Mouse (Mus musculus) small intestine, adult 2 months (tissue): Measurements from ENCODE around the gene Atp5f1. TPM values are rescaled to one million over a fixed set of nuclear protein-coding genes. Genes with fewer than 3 reads are reported as not detected.
"Not testable (repeated sequence)": the region's sequence is repeated elsewhere in the genome, so short reads cannot be mapped to it uniquely, and the experiment has no call there.

Source experiments
- H3K27ac ChIP-seq: fragments of 200-500 bp; 2 replicates; pipeline ENCODE4 v1.5.1; 2012; ENCODE audit warnings: low read depth, low read length, control low read depth, inconsistent platforms; ENCODE audit not compliant: insufficient read depth
- H3K27me3 ChIP-seq: fragments of 200-500 bp; 2 replicates; pipeline ENCODE4 v1.6.1; 2012; ENCODE audit warnings: mild to moderate bottlenecking, moderate library complexity, low read length, inconsistent platforms; ENCODE audit not compliant: control insufficient read depth, insufficient read depth
- H3K36me3 ChIP-seq: fragments of 200-500 bp; 2 replicates; pipeline ENCODE4 v1.6.1; 2012; ENCODE audit warnings: mild to moderate bottlenecking, low read length, control low read depth, inconsistent platforms; ENCODE audit not compliant: control insufficient read depth, insufficient read depth
- H3K4me1 ChIP-seq: fragments of 200-500 bp; 2 replicates; pipeline ENCODE4 v1.6.1; 2012; ENCODE audit warnings: low read length, inconsistent platforms, mixed read lengths; ENCODE audit not compliant: control insufficient read depth, insufficient read depth, insufficient read length
- H3K4me3 ChIP-seq: fragments of 200-500 bp; 2 replicates; pipeline ENCODE4 v1.5.1; 2012; ENCODE audit warnings: low read depth, mild to moderate bottlenecking, control low read depth, inconsistent platforms, low read length, moderate library complexity
- CTCF ChIP-seq: fragments of 200-500 bp; IDR thresholded peaks from 2 replicates; pipeline ENCODE4 v1.5.1; 2012; ENCODE audit warnings: low read depth, mild to moderate bottlenecking, control low read depth, inconsistent platforms, low read length, moderate library complexity, mixed read lengths; ENCODE audit not compliant: insufficient replicate concordance, insufficient read length; ENCODE audit errors: extremely low read depth
- POLR2A ChIP-seq: fragments of 200-500 bp; IDR thresholded peaks from 2 replicates; pipeline ENCODE4 v1.6.1; 2012; ENCODE audit warnings: low read depth, mild to moderate bottlenecking, control low read depth, inconsistent platforms, low read length, moderate library complexity
- WGBS: fragments of 180-500 bp; shearing (Covaris S2); methylation state at CpG from one replicate; pipeline ENCODE4 v1.1.7; 2018; 5-methylcytosine and 5-hydroxymethylcytosine counted together
- polyA plus RNA-seq: library from polyadenylated mRNA; depleted of rRNA; stranded (reverse); fragments of >200 nt; gene quantifications from 2 replicates; pipeline ENCODE4 v1.2.3, GENCODE M21; 2012; rRNA removed

Gene Atp5f1
- 72.1 and 125 TPM in 2 replicates for polyA plus RNA-seq

- H3K36me3 ChIP-seq = peaks cover 17% of the 10 kb centered on the region
- peak within 1 kb of the TSS; percentile 95 for H3K27ac ChIP-seq
- H3K4me1 ChIP-seq = peaks cover 7% of the 10 kb centered on the region; the same call in 1 of the 2 replicates
- H3K4me3 ChIP-seq = peak within 1 kb of the TSS; percentile 89
- WGBS = 4% methylated on average over 6 of the region's 6 CpGs
- H3K27me3 ChIP-seq = no peaks in the 10 kb centered on the region
- TF ChIP-seq POLR2A (no peak), CTCF (no peak)
Observed at GRCm38 (mm10) chr3:105959999-105960398, at the start of gene Atp5f1. Atp5f1 (minus strand) TSS chr3:105960099.

GRCm38 (mm10) chr3:106003360-106003759 is 43.5 kb upstream of the Atp5f1 start:
- not testable (repeated sequence) for H3K4me3 ChIP-seq, H3K27ac ChIP-seq

GRCm38 (mm10) chr3:106001416-106002370 is 41.8 kb upstream of the Atp5f1 start:
- 13% methylated on average over 17 of the region's 17 CpGs for WGBS
- Histone ChIP-seq H3K36me3 (no peaks in the 10 kb centered on the region), H3K27ac (no peak overlapping the region), H3K27me3 (no peaks in the 10 kb centered on the region), H3K4me3 (0 out of 2 replicates have a peak overlapping the region, but pooled peaks have one; percentile 0), H3K4me1 (peaks cover 2% of the 10 kb centered on the region; the same call in 1 of the 2 replicates)
- TF ChIP-seq POLR2A = no peak
- no peak for TF ChIP-seq CTCF

More at GRCm38 (mm10) chr3:106003360-106003759, 43.5 kb upstream of the Atp5f1 start:
- H3K36me3 ChIP-seq, H3K4me1 ChIP-seq, H3K27me3 ChIP-seq: not testable (repeated sequence)
- 55% methylated on average over 10 of the region's 10 CpGs for WGBS

GRCm38 (mm10) chr3:106000707-106001375 is 40.9 kb upstream of the Atp5f1 start:
- Histone ChIP-seq H3K4me3 (0 out of 2 replicates have a peak overlapping the region, but pooled peaks have one; percentile 0), H3K4me1 (peaks cover 2% of the 10 kb centered on the region; the same call in 1 of the 2 replicates), H3K27ac (no peak overlapping the region), H3K27me3 (no peaks in the 10 kb centered on the region), H3K36me3 (no peaks in the 10 kb centered on the region)
- no peak for TF ChIP-seq POLR2A
- no peak for TF ChIP-seq CTCF
- WGBS = 20% methylated on average over 11 of the region's 11 CpGs

- no peaks in the 10 kb centered on the region for H3K4me1 ChIP-seq
- H3K27me3 ChIP-seq = no peaks in the 10 kb centered on the region
- 29% methylated on average over 2 of the region's 2 CpGs for WGBS
- H3K27ac ChIP-seq = no peak overlapping the region
- H3K4me3 ChIP-seq = no peak overlapping the region
- H3K36me3 ChIP-seq = no peaks in the 10 kb centered on the region
- no peak for TF ChIP-seq POLR2A
- no peak for TF ChIP-seq CTCF
Observed at GRCm38 (mm10) chr3:105994730-105995129, 34.8 kb upstream of the Atp5f1 start.

GRCm38 (mm10) chr3:105991653-105992283 is 31.9 kb upstream of the Atp5f1 start:
- TF ChIP-seq CTCF = no peak
- TF ChIP-seq POLR2A = no peak
- no peak overlapping the region for H3K27ac ChIP-seq
- WGBS = 22% methylated on average over 4 of the region's 4 CpGs
- H3K27me3 ChIP-seq = no peaks in the 10 kb centered on the region
- no peak overlapping the region for H3K4me3 ChIP-seq
- H3K4me1 ChIP-seq = no peaks in the 10 kb centered on the region
- H3K36me3 ChIP-seq = no peaks in the 10 kb centered on the region

GRCm38 (mm10) chr3:105989611-105990010 is 29.7 kb upstream of the Atp5f1 start:
- not testable (repeated sequence) for H3K27ac ChIP-seq, H3K4me1 ChIP-seq, H3K4me3 ChIP-seq, H3K27me3 ChIP-seq, H3K36me3 ChIP-seq
- WGBS = 73% methylated on average over 5 of the region's 5 CpGs
